Mouse (Mus musculus) layer of hippocampus, postnatal 36 days (tissue): ENCODE data around the gene Spred2. TPM values are rescaled to one million over a fixed set of nuclear protein-coding genes. Genes with fewer than 3 reads are reported as not detected.

Source experiments
- DNase-seq, 2 experiments: peaks; one replicate each; pipeline ENCODE4 v3.0.0; 2022
- total RNA-seq, 2 experiments: library from RNA; stranded (reverse); gene quantifications; 2 replicates each; pipeline ENCODE4 v1.2.3; 2021

Gene Spred2
- total RNA-seq, 2 experiments from 2014 or later: 94.2 to 95.2 TPM

DNA sequence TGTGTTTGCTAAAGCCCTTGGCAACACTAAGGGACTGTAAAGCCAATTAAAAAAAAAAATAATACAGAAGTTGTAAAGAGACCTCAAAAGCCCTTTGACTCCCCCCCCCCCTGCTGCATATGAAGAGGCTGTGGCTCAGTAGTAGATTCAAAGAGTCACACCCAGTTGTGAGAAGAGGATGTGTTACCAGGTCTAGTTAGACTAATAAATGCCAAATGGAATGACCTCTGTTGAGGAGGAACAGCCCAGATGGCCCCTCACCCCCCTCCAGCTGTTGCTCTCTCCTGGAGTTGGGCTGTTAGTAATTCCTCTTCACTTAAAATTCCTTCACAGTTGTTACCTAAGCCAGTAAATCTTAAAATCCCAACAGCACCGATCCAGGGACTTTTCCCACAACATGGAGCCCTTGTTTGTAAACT is 62.3 kb downstream of the Spred2 start:
- DNase-seq: no peak

DNA sequence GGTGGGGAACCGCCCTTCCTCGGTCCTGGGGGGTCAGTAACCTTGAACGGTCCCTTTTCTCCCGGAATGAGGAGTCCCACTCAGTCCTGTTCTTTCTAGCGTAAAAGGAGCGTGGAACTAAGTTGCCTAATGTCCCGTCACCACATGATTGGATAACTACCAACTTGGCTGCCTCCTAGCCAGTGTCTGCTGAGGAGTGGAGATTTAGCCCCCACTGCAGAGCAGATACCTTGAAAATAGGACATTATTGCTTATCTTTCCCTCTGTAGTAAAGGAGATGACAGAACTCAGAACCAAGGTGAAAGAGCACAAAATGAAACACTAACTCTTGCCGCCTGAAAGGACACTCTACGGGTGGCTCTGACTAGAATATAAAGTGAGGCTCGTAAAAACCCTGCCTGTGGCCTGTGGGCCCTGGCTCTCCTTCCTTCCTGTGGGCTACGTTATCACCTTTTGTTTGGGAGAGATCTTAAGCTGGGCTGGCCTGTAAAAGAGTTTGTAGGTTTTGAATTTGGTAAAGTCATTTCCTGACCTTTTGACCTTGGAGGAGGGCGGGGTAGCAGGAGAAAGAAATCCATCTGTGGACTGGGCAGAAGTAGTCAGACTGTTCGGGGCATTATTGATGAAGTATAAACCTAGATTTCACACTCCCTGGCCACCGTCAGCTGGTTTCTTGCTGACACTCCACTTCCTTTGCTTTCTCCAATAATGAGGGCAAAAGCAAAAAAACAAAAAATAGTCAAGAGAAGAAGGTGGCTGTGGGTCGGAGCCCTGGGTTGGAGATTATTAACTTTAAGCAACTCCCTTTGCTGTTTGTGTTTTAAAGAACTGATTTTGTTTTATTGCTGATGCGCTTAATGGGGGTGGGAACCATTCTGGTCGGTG is 62.9 kb downstream of the Spred2 start:
- DNase-seq: no peak

DNA sequence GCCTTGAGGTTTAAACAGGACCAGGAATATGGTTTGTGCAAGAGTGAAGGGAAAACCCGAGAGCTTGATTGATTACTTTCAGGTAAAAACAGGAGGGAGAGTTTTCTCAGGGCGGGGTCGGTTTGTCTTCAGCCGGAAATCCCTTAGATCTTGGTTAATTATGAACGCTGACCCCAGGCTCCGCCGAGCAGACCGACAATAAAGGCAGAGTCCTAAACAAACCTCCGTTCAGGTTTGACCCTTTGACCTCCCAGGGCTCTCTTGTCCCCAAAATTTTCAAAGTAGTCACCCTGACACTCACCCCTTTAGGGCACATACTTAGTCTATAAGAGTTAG is 63.5 kb downstream of the Spred2 start:
- DNase-seq: no peak

DNA sequence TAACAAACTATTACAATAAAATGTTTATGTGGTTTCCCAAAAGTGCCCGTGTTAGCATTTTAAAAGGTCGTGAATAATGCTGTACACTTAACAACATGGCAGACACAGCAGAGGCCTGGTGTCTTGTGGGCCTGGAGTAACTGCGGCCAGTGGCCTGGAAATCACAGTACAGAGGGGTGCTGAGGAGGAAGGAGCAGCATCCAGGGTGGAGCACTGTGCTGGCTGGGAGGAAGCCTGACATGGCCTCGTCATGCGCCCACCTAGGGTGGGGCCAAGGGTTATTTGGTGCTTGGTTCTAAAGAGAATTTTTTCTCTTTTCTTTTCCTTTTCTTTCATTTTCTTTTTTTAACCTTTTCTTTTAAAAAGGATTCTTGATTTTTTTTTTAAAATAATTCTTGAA is 64.0 kb downstream of the Spred2 start:
- DNase-seq: no peak

DNA sequence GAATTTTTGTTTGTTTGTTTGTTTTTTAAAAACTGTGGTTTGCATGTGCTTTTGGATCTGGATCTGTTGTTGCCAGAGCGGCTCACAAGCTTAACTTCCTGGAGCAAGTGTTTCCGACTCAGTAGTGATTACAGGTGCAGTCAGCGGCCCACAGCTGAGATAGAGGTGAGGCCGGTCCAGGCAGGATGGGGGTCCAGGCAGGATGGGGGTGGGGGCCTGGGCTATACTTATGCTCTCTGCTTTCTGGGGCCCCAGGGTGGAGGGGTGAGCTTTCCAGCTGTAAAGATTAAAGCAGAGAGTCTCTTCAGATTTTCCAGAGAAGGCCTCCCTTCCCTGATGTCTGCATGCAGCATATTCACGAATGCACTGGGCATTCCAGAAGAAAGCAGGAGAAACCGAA is 64.5 kb downstream of the Spred2 start:
- no peak for DNase-seq

DNA sequence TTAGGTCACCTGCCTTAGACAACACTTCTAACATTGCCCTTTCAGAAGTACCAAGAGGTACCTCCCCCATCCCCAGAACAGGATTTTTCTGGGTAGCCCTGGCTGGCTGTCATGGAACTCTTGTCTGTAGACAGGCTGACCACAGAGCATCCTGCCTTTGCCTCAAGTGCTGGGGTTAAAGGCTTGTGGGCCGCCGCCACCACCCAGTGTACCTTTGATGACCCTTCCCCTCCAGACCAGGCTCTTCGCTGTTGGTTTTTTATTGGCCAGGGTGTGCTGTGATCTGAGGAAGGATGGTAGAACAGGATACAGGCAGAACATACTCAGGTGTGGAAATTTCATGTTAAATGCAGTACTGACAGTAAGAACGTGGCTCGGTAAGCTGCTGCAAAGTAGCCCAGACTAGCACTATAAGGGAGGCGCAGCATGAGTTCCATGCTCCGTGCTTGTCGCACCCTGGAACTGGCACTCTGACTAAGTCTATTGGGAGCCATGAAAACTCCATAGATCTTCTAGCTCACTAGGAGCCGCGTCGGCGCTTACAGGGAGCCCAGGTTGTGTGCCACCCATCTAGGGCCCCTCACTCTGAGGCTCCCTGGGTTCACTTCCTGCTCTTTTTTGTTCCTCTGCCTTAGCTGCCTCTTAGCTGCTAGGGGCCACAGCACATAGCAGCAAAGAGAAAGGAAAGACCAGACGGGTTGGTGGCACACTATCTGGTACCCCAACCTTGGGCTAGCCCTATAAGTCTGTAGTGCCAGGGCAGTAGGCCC is 65.2 kb downstream of the Spred2 start:
- DNase-seq: no peak

DNA sequence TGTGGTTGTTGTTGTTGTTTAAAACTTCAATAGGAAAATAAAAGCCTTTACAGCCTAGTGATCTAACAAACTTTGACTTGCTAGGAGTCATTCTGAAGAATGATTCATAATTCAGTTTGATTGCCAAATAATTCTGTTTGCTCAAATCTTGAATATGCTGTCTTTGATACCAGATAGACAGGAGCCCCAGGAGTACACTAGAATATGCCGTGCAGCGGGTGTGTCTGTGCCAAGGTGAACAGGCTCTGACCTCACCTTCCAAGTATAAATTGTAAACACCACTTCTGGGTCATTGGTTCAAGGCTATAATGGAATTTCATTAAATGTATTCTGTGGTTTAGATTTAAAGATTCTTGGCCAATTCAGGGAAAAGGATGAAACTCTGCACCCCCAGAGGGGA is 66.6 kb downstream of the Spred2 start:
- no peak for DNase-seq

DNA sequence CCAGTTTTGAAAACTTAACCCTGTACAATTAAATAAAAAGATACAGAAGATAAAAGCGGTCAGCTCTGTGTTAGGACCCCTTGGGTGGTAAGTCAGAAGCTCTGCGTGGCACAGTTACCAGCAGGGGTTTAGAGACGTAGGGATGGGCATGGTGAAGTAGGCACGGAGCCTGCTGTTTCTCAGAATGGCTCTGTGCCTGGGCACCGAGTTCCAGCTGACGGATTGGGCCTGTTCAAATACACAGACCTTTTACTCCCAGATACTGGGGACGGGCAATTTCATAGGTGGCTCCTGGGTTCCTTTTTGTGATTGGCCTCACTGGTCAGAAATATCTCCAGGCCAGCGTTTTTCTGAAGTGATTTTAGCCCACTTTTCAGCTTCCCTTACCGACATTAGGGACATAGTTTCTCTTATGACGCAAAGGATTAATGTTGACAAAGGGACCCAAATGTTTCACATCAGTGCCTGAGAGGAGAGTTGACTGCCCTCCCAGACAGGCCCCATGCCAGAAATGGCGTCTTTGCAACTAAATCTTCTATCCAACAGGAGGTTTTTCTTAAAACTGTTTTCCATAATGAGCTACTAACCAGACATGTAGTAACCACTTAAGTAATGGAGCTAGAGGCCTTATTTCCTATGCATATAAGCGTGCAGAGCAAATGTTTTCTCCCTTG is 67.3 kb downstream of the Spred2 start:
- DNase-seq: no peak

DNA sequence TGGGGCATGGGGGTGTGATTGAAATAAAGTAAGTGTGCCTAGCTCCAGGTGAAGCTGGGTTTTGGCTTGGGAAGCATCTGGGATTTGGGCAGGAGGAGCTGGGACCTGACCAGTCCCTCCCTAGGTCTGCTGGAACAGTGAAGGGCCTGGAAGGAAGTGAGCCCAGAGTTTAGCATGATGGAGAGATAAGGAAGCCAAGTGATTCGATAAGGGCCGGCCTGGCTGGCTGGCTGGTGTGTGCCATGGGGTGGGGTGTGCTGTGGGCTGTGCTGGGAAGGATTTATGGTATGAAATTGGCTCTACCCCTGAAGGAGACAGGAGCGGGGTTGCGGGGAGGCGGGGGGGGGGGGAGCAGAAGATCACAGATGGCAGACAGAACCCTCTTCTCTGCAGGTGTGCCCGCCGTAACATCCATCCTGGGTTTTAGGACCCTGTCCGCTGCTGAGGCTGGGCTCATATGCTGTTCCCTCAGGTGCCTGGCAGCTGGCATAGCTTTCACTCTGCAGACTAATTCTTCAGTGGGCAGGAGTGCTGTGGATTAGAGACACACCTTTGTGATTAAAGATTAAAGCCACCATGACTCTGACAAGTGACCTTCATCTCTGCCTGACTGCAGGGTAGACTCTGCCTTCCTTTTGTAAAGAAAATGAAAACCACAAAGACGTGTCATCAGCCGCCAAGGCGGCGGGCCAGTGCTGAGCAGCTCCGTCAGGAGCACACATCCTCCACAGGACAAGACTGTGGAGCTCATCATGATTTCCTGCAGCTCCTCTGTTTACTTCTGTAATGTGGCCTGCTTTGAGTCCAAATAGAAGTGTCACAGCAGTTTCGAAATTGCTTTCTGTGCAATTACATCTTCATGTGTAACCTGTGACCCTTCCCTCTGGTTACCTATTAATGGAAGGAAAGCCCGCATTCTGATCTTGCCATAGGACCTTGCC is 68.4 kb downstream of the Spred2 start:
- no peak for DNase-seq

DNA sequence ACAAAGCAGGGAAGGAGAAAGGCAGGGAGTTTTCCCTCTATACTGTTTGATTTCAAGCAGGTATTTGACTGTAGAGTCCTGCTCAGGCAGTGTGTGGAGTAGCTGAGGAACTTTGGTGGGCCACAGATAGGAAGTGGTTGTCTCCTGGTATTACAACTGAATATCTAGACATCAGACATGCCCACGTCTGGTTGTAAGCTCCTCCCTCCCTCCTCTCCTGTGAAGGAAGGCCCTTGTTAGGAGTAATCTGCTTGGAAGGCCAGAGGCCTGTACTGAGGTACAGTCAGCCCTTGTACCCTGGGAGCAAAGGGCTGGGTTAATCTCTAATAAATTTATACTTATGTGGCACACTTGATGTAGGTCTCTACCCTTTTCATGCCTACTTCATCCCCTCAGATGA is 69.6 kb downstream of the Spred2 start:
- DNase-seq: no peak

DNA sequence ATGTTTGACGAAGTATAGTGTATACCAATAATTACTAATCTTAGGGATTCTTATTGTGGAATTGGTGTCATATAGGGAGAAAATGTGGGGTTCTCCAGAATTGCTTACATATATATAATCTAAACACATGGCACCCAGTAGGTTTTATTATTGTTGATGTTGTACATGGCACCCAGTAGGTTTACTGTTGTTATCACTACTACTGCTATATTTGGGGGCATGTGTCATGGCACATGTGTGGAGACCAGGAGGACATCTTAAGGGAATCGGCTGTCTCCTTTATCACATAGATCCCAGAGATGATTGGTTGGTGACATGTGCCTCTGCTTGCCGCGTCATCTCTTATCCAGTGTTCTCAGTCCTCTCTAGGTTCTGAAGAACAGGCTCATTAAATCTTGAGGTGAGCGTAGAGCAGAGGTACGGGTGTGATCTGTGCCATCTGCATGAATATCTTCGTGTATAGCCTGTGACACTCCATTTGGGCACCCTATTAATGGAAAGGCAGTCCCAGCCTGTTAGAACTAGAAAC is 70.2 kb downstream of the Spred2 start:
- no peak for DNase-seq

DNA sequence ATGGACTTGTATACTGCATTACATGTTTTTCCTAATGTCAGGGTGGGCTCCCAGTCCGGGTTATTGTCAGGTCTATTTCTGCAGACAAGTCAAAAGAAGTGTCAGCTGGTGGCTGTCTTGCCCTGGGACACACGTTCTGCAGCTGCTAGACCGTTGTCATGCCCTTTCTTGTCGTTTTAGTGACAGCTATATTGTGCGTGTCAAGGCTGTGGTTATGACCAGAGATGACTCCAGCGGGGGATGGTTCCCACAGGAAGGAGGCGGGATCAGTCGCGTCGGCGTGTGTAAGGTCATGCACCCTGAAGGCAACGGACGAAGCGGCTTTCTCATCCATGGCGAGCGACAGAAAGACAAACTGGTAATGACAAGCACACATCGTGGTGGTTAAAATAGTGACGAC is 73.8 kb downstream of the Spred2 start:
- no peak for DNase-seq

DNA sequence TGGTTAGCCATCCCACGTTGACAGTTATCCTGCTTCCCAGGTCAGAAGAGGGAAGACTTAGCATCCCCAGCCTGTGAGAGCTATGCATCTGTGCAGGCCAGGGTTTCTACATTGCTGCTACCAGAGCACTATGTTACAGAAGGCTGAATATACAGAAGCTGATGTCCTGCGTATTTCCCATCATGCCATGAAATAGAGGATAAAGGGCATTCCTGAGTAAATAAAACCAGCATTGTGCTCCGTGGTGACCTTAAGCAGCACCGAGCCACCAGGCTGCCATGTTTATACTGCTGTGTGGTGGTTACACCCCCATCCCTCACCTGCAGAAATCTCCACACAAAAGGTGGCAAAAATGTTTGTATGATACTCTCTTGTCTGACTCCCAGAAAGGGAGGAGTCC is 78.7 kb downstream of the Spred2 start:
- DNase-seq: no peak

DNA sequence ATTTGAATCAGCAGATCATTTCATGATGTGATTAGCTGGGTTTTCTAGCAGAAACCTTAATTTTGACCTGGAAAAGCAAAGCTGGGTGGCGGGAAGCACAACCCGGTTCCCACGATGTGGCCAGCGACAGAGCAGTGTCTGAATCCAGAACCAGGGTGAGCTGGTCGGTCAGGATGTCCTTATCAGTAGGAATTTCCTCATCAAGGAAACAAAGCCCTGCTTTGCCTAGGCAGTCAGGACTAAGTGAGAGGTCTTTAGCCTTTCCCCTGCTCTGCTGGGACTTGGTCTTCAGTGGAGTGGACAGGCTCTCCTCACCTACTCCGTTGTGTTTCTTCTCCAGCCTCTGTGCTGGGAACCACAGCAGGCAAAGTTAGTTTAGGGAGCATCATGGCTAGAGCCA is 83.5 kb downstream of the Spred2 start:
- DNase-seq: no peak

DNA sequence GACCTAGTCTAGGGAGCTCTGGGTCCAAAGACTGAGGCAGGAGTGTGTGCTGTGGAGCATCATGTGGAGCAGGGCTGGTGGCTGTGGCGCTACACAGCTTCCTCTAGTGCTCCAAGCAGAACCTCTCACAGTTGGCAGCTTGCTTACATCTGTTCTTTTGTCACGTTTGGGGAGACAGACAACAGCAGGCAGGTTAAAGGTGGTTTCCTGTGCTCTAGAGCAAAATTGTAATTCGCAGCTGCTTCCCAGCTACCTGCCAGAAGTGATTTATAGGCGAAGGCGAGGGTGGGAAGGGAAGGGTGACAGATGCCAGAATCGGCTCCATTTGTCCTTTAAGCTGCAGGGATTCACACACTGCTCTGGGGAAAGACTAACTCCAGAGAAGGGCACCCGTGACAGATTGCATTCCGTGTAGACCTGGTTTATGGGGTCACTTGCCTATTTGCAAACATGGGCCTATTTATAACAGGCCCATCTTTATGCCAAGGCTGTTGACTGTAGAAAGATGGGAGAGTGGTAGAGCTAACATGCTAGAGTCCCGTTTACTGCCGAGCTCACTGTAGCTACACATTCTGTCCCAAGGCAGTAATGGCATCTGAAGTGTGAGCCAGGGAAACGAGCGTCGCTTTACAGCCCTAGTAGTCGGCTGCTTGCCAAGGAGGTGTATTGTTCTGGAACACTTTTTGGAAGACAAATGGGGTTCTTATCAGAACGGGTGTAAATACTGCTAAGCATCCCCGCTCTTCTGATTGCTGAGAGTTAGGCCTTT is 87.2 kb downstream of the Spred2 start:
- DNase-seq: no peak

DNA sequence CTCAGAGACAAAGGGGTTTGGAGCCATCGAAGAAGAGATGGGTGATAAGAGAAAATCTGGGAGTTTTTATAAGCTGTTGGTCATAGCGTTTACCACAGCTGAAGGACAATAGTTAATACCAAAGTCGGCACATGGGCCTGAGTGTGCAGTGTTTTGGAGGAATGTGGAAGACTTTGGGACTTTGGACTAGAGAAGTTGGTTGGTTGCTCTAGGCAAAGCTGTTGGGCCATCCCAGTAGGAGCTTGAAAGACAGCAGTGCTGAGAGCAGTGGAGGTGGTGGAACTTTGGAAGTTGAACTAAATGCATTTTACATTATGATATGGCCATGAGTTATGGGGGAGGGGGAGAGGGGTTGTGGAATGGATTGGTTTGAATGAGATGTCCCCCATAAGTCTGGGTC is 89.2 kb downstream of the Spred2 start:
- no peak for DNase-seq

DNA sequence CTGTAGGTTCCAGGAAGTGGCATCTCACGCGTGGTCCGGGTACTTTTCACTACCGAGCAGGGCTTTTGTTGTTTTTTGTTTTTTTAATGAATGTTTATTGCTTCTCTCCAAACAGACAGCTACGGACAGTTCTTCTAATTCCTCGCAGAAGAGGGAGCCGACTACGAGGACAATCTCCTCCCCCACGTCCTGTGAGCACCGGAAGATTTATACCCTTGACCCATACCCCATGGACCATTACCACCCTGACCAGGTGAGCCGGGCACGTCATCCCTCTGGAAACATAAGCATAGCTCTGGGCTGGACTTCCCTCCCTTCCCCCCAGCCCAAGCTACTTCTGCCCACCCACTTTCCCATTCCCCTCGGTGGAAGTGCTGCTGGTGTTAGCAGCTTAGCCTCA is 93.8 kb downstream of the Spred2 start:
- DNase-seq: no peak

DNA sequence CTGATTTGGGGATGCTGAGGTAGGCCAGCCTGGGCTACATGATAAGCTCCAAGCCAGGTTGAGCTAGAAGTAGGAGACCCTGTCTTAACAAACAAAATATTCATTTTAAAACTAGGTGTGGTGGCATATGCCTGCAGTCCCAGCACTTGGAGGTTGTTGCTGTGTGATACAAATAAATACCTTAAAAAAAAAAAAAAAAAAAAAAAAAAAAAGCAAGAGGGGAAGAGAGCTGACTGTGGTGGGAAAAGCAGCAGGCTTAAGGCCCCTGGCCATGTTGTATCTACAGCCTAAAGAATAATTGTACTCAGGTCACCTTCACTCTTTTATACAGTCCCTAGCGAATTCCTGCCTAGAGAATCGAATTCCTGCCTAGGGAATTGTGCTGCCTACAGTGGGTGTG is 94.7 kb downstream of the Spred2 start:
- no peak for DNase-seq

DNA sequence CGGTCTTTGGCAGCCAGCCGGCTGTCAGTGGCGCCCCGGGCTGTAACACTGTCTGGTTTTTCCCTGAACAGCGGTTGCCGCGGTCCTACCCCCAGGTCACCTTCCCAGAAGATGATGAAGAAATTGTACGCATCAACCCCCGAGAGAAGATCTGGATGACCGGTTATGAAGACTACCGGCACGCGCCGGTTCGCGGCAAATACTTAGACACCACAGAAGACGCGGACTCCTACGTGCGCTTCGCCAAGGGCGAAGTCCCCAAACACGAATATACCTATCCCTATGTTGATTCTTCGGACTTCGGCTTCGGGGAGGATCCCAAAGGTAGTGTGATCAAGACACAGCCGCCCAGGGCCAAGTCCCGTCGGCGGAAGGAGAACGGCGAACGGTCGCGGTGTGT is 96.5 kb downstream of the Spred2 start:
- no peak for DNase-seq

DNA sequence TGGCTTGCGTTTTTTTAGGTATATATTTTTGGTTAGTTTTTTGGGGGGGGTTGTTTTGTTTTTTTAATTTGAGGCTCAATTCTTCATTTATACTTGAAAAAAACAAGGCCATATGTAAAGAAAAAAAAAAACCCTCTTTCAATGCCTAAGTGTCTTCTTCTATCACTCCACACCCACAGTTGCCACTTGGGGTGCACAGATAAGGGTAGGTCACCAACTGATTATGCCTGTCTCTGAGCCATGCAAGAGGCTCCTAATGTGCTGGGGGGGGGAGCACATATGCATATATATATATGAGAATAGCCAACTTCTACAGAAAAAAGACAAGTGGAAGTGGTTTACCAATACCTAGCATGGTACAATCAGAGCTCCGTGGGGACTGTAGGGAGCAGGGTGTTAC is 98.3 kb downstream of the Spred2 start:
- no peak for DNase-seq

DNA sequence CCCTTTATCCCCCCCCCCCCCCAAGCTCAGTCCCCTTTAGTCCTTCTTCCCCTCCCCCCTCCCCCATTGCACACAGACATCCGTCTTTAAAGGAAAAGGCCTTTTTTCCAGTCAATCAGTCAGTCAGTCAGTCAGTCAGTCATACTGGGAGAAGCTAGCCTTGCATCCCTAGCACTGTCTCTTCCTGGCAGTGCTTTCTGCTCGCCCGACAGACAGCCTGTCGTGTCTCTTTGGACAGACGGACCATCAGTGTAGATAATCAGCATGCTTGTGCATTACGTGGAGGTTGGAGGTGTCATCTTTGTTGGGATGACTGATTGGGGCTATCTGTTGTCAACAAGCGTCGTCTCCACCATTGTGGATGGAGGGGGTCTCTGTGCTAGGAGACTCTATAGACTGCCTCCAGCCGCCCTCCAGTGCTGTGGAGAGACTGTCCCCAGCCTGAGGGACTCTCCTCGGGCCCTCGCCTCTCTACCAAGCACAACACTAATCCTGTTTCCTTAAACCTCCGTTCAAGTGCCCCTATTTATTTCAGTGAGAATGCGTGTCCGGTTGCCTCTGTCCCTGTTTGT is 98.8 kb downstream of the Spred2 start:
- no peak for DNase-seq
